Comparison of ENCODE assay signal across 9 mouse cellular contexts in genomic region chr5:119370931-119371330, GRCm38 (mm10).
DNase-seq lines count a peak whose midpoint lies in the region; ATAC-seq and TF ChIP-seq lines count a peak whose summit lies in the region.
"Had no signal": no experiment of that assay in that cellular context is flagged by ENCODE, and none has a peak within 500 bp of the region (broad histone marks: within the 10 kb centered on the region; RNA-seq: fewer than 3 reads in every experiment).

No protein-coding gene starts in this region.

- ATAC-seq in kidney, embryonic 16.5 days (ENCODE audit: low FRiP score, low TSS enrichment) = no peak
- ATAC-seq in embryonic facial prominence, embryonic 13.5 days (ENCODE audit: insufficient number of reproducible peaks, insufficient read depth, low FRiP score, low TSS enrichment, low read depth) = no peak
- ATAC-seq in hindbrain, embryonic 14.5 days (ENCODE audit: low FRiP score) = no peak
- no peak for ATAC-seq in midbrain, postnatal 0 days (ENCODE audit: low FRiP score)

- H3K27me3 ChIP-seq in kidney, embryonic 16.5 days (ENCODE audit: insufficient read depth, low read length) = no peaks in the 10 kb centered on the region
- H3K27me3 ChIP-seq in embryonic facial prominence, embryonic 13.5 days = no peaks in the 10 kb centered on the region
- peaks cover 20% of the 10 kb centered on the region; the same call in 1 of the 2 replicates for H3K27me3 ChIP-seq in hindbrain, embryonic 14.5 days (ENCODE audit: control insufficient read depth, insufficient read depth, low read length)
- H3K27me3 ChIP-seq in midbrain, postnatal 0 days (ENCODE audit: insufficient read depth, low read length) = 0 out of 2 replicates have a peak, but pooled peaks cover 7% of the 10 kb centered on the region

- H3K4me2 ChIP-seq in kidney, embryonic 16.5 days (replicated peaks; ENCODE audit: low read depth, low read length) = peak overlapping the region; percentile 38
- peak overlapping the region; percentile 45 for H3K4me2 ChIP-seq in embryonic facial prominence, embryonic 13.5 days
- peak overlapping the region; percentile 21 for H3K4me2 ChIP-seq in hindbrain, embryonic 14.5 days (replicated peaks)
- H3K4me2 ChIP-seq in midbrain, postnatal 0 days (ENCODE audit: low read depth, low read length, poor library complexity, severe bottlenecking) = peak overlapping the region; percentile 21; the same call in 1 of the 2 replicates

- DNase-seq in kidney, adult 8-10 months = no peak
- DNase-seq in hindbrain, embryonic 14.5 days (ENCODE audit: low spot score) = no peak
- peak; percentile 17 for DNase-seq in midbrain, postnatal 0 days (ENCODE audit: low spot score)
- no peak for DNase-seq in adrenal gland, adult 8-10 months
- DNase-seq in urinary bladder, postnatal 25 days (ENCODE audit: low spot score) = no peak
- no peak for DNase-seq in spleen, adult 12 weeks (ENCODE audit: low spot score)
- DNase-seq: lung, postnatal 4 days had no signal

- H3K4me1 ChIP-seq in kidney, embryonic 16.5 days (ENCODE audit: insufficient read depth, low read length) = no peaks in the 10 kb centered on the region
- H3K4me1 ChIP-seq in embryonic facial prominence, embryonic 13.5 days = peaks cover 8% of the 10 kb centered on the region; the same call in 1 of the 2 replicates
- no peaks in the 10 kb centered on the region for H3K4me1 ChIP-seq in hindbrain, embryonic 14.5 days (replicated peaks; ENCODE audit: control insufficient read depth, insufficient read depth, low read length)
- H3K4me1 ChIP-seq in midbrain, postnatal 0 days (ENCODE audit: insufficient read depth, low read length) = no peaks in the 10 kb centered on the region

- H3K27ac ChIP-seq in kidney, embryonic 16.5 days (ENCODE audit: low read length) = peak overlapping the region; percentile 80
- no peak overlapping the region for H3K27ac ChIP-seq in embryonic facial prominence, embryonic 13.5 days
- H3K27ac ChIP-seq in hindbrain, embryonic 14.5 days = no peak overlapping the region
- no peak overlapping the region for H3K27ac ChIP-seq in midbrain, postnatal 0 days (ENCODE audit: low read depth, low read length)

- no peak for TF ChIP-seq CTCF in midbrain, postnatal 0 days (IDR thresholded peaks at IDR 0.05)

- H3K36me3 ChIP-seq in kidney, embryonic 16.5 days (ENCODE audit: insufficient read depth, low read length) = no peaks in the 10 kb centered on the region
- no peaks in the 10 kb centered on the region for H3K36me3 ChIP-seq in embryonic facial prominence, embryonic 13.5 days
- no peaks in the 10 kb centered on the region for H3K36me3 ChIP-seq in hindbrain, embryonic 14.5 days (replicated peaks; ENCODE audit: control insufficient read depth, insufficient read depth)
- no peaks in the 10 kb centered on the region for H3K36me3 ChIP-seq in midbrain, postnatal 0 days (ENCODE audit: insufficient read depth, low read length)

- no peaks in the 10 kb centered on the region for H3K9me3 ChIP-seq in kidney, embryonic 16.5 days (ENCODE audit: low read length)
- no peaks in the 10 kb centered on the region for H3K9me3 ChIP-seq in embryonic facial prominence, embryonic 13.5 days
- H3K9me3 ChIP-seq in hindbrain, embryonic 14.5 days (ENCODE audit: control insufficient read depth, low read length) = no peaks in the 10 kb centered on the region
- no peaks in the 10 kb centered on the region for H3K9me3 ChIP-seq in midbrain, postnatal 0 days (ENCODE audit: low read length)

- H3K4me3 ChIP-seq in kidney, embryonic 16.5 days (ENCODE audit: low read length) = no peak overlapping the region
- H3K4me3 ChIP-seq in embryonic facial prominence, embryonic 13.5 days = no peak overlapping the region
- no peak overlapping the region for H3K4me3 ChIP-seq in hindbrain, embryonic 14.5 days (replicated peaks; ENCODE audit: low read length)
- no peak overlapping the region for H3K4me3 ChIP-seq in midbrain, postnatal 0 days (ENCODE audit: low read depth, low read length)

- WGBS in kidney, embryonic 16.5 days = 36% methylated on average over 16 of the region's 16 CpGs
- 41% methylated on average over 16 of the region's 16 CpGs for WGBS in embryonic facial prominence, embryonic 13.5 days
- WGBS in hindbrain, embryonic 14.5 days = 30% methylated on average over 16 of the region's 16 CpGs
- WGBS in midbrain, postnatal 0 days = 13% methylated on average over 16 of the region's 16 CpGs

- no peak overlapping the region for H3K9ac ChIP-seq in kidney, embryonic 16.5 days (replicated peaks; ENCODE audit: low read length)
- peak overlapping the region; percentile 22; the same call in 1 of the 2 replicates for H3K9ac ChIP-seq in embryonic facial prominence, embryonic 13.5 days
- no peak overlapping the region for H3K9ac ChIP-seq in hindbrain, embryonic 14.5 days
- H3K9ac ChIP-seq in midbrain, postnatal 0 days (replicated peaks; ENCODE audit: low read length, poor library complexity, severe bottlenecking) = no peak overlapping the region
